Mouse (Mus musculus): Measurements from ENCODE around the gene Etv6.

DNA sequence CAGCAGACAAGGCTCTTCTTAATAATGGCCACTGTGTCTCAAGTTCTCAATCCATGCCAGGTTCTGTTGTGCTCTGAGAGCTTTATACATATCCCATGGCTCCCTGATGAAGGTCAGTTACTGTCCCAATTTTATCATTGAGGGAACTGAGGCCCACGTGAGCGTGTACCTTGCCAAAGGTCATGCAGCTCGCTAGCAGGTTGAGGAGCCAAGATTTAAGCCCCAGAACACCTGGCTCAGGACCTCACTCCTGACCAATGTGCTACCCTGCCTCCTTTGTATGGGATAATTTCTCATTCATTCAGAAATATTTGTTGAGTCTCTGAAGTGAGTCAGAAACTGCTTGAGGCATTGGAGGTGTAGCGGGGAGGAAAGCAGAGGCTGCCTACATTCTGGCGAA lies 170.8 kb downstream of the Etv6 start:
- TF ChIP-seq CTCF (IDR thresholded peaks at IDR 0.05; ENCODE audit: insufficient read depth, low read length) (no peak), POLR2A (IDR thresholded peaks at IDR 0.05; ENCODE audit: borderline replicate concordance, extremely low read depth, low read depth, low read length) (no peak)
